Mouse (Mus musculus): ENCODE data around the gene Pjvk. TPM values are rescaled to one million over a fixed set of nuclear protein-coding genes. Genes with fewer than 3 reads are reported as not detected.

Pjvk gene
- polyA plus RNA-seq, 1 experiment from 2014 or later: 0.59 TPM

GRCm38 (mm10) chr2:76631600-76631999 lies 16.7 kb upstream of the Pjvk start:
- no peaks in the 10 kb centered on the region for H3K27me3 ChIP-seq
- no peaks in the 10 kb centered on the region for H3K4me1 ChIP-seq
- no peak overlapping the region for H3K9ac ChIP-seq
- no peak overlapping the region for H3K4me3 ChIP-seq (replicated peaks)
- WGBS: 80% methylated on average over 4 of the region's 4 CpGs
- H3K9me3 ChIP-seq (replicated peaks): no peaks in the 10 kb centered on the region
- H3K27ac ChIP-seq (replicated peaks): no peak overlapping the region
- ATAC-seq (ENCODE audit: insufficient number of reproducible peaks, low FRiP score, low TSS enrichment, low read depth): peak; percentile 54; the same call in 1 of the 2 replicates
- no peak overlapping the region for H3K4me2 ChIP-seq (replicated peaks)
- peaks cover 82% of the 10 kb centered on the region for H3K36me3 ChIP-seq

- H3K36me3 ChIP-seq: peaks cover 65% of the 10 kb centered on the region
- no peak overlapping the region for H3K9ac ChIP-seq
- H3K4me2 ChIP-seq (replicated peaks): no peak overlapping the region
- no peak for ATAC-seq (ENCODE audit: insufficient number of reproducible peaks, low FRiP score, low TSS enrichment, low read depth)
- no peaks in the 10 kb centered on the region for H3K27me3 ChIP-seq
- H3K9me3 ChIP-seq (replicated peaks): no peaks in the 10 kb centered on the region
- WGBS: 96% methylated on average over 2 of the region's 2 CpGs
- no peaks in the 10 kb centered on the region for H3K4me1 ChIP-seq
- no peak overlapping the region for H3K27ac ChIP-seq (replicated peaks)
- no peak overlapping the region for H3K4me3 ChIP-seq (replicated peaks)
Measured at GRCm38 (mm10) chr2:76639637-76640036, 8.6 kb upstream of the Pjvk start.

- no peaks in the 10 kb centered on the region for H3K27me3 ChIP-seq
- no peaks in the 10 kb centered on the region for H3K9me3 ChIP-seq (replicated peaks)
- H3K4me3 ChIP-seq (replicated peaks): no peak overlapping the region
- no peak overlapping the region for H3K9ac ChIP-seq
- no peak overlapping the region for H3K27ac ChIP-seq (replicated peaks)
- H3K36me3 ChIP-seq: peaks cover 34% of the 10 kb centered on the region
- peaks cover 13% of the 10 kb centered on the region for H3K4me1 ChIP-seq
- ATAC-seq (ENCODE audit: insufficient number of reproducible peaks, low FRiP score, low TSS enrichment, low read depth): no peak
- H3K4me2 ChIP-seq (replicated peaks): no peak overlapping the region
Measured at GRCm38 (mm10) chr2:76643801-76644200, 4.5 kb upstream of the Pjvk start.

- H3K4me1 ChIP-seq: peaks cover 15% of the 10 kb centered on the region
- peak overlapping the region; percentile 70 for H3K4me3 ChIP-seq (replicated peaks)
- H3K27me3 ChIP-seq: no peaks in the 10 kb centered on the region
- under 1% methylated on average over 28 of the region's 32 CpGs for WGBS
- H3K36me3 ChIP-seq: peaks cover 6% of the 10 kb centered on the region
- peak overlapping the region; percentile 74 for H3K4me2 ChIP-seq (replicated peaks)
- ATAC-seq (ENCODE audit: insufficient number of reproducible peaks, low FRiP score, low TSS enrichment, low read depth): peak; percentile 45
- peak overlapping the region; percentile 66 for H3K9ac ChIP-seq
- peak overlapping the region; percentile 84 for H3K27ac ChIP-seq (replicated peaks)
- H3K9me3 ChIP-seq (replicated peaks): no peaks in the 10 kb centered on the region
Measured at GRCm38 (mm10) chr2:76647441-76647869, 821 bp upstream of the Pjvk start.

GRCm38 (mm10) chr2:76648666-76649141 lies 428 bp downstream of the Pjvk start:
- H3K27me3 ChIP-seq: no peaks in the 10 kb centered on the region
- 29% methylated on average over 13 of the region's 13 CpGs for WGBS
- peak overlapping the region; percentile 84 for H3K27ac ChIP-seq (replicated peaks)
- peak overlapping the region; percentile 74 for H3K4me2 ChIP-seq (replicated peaks)
- no peaks in the 10 kb centered on the region for H3K9me3 ChIP-seq (replicated peaks)
- H3K4me3 ChIP-seq (replicated peaks): peak overlapping the region; percentile 70
- H3K9ac ChIP-seq: no peak overlapping the region
- H3K4me1 ChIP-seq: peaks cover 15% of the 10 kb centered on the region
- ATAC-seq (ENCODE audit: insufficient number of reproducible peaks, low FRiP score, low TSS enrichment, low read depth): no peak
- H3K36me3 ChIP-seq: no peaks in the 10 kb centered on the region

- Histone ChIP-seq H3K4me2 (replicated peaks) (no peak overlapping the region), H3K4me1 (peaks cover 6% of the 10 kb centered on the region; the same call in 1 of the 2 replicates), H3K9me3 (replicated peaks) (no peaks in the 10 kb centered on the region), H3K27me3 (no peaks in the 10 kb centered on the region), H3K4me3 (replicated peaks) (no peak overlapping the region), H3K27ac (replicated peaks) (no peak overlapping the region), H3K36me3 (no peaks in the 10 kb centered on the region), H3K9ac (no peak overlapping the region)
- ATAC-seq (ENCODE audit: insufficient number of reproducible peaks, low FRiP score, low TSS enrichment, low read depth): no peak
- 94% methylated on average over 4 of the region's 4 CpGs for WGBS
Measured at GRCm38 (mm10) chr2:76653070-76653469, 4.8 kb downstream of the Pjvk start.

GRCm38 (mm10) chr2:76654646-76655045 lies 6.4 kb downstream of the Pjvk start:
- Histone ChIP-seq H3K4me1 (no peaks in the 10 kb centered on the region), H3K27me3 (no peaks in the 10 kb centered on the region), H3K27ac (replicated peaks) (no peak overlapping the region), H3K9me3 (replicated peaks) (no peaks in the 10 kb centered on the region), H3K4me3 (replicated peaks) (no peak overlapping the region), H3K9ac (no peak overlapping the region), H3K36me3 (no peaks in the 10 kb centered on the region), H3K4me2 (replicated peaks) (no peak overlapping the region)
- ATAC-seq (ENCODE audit: insufficient number of reproducible peaks, low FRiP score, low TSS enrichment, low read depth): no peak
- 74% methylated on average over 5 of the region's 5 CpGs for WGBS

GRCm38 (mm10) chr2:76655444-76655843 lies 7.2 kb downstream of the Pjvk start:
- no peak for ATAC-seq (ENCODE audit: insufficient number of reproducible peaks, low FRiP score, low TSS enrichment, low read depth)
- Histone ChIP-seq H3K9me3 (replicated peaks) (no peaks in the 10 kb centered on the region), H3K4me2 (replicated peaks) (no peak overlapping the region), H3K36me3 (no peaks in the 10 kb centered on the region), H3K27me3 (no peaks in the 10 kb centered on the region), H3K4me3 (replicated peaks) (no peak overlapping the region), H3K4me1 (no peaks in the 10 kb centered on the region), H3K9ac (no peak overlapping the region), H3K27ac (replicated peaks) (no peak overlapping the region)
- 78% methylated on average over 3 of the region's 3 CpGs for WGBS

GRCm38 (mm10) chr2:76655982-76656381 lies 7.7 kb downstream of the Pjvk start:
- H3K27me3 ChIP-seq: no peaks in the 10 kb centered on the region
- ATAC-seq (ENCODE audit: insufficient number of reproducible peaks, low FRiP score, low TSS enrichment, low read depth): no peak
- H3K4me3 ChIP-seq (replicated peaks): no peak overlapping the region
- H3K36me3 ChIP-seq: no peaks in the 10 kb centered on the region
- no peak overlapping the region for H3K9ac ChIP-seq
- no peaks in the 10 kb centered on the region for H3K4me1 ChIP-seq
- no peak overlapping the region for H3K27ac ChIP-seq (replicated peaks)
- H3K4me2 ChIP-seq (replicated peaks): no peak overlapping the region
- WGBS: 19% methylated on average over 1 of the region's 1 CpGs
- no peaks in the 10 kb centered on the region for H3K9me3 ChIP-seq (replicated peaks)

- no peak for ATAC-seq (ENCODE audit: insufficient number of reproducible peaks, low FRiP score, low TSS enrichment, low read depth)
- Histone ChIP-seq H3K27me3 (no peaks in the 10 kb centered on the region), H3K9me3 (replicated peaks) (no peaks in the 10 kb centered on the region), H3K4me1 (no peaks in the 10 kb centered on the region), H3K4me2 (replicated peaks) (no peak overlapping the region), H3K9ac (no peak overlapping the region), H3K4me3 (replicated peaks) (no peak overlapping the region), H3K36me3 (peaks cover 11% of the 10 kb centered on the region; the same call in 1 of the 2 replicates), H3K27ac (replicated peaks) (no peak overlapping the region)
- 77% methylated on average over 13 of the region's 13 CpGs for WGBS
Measured at GRCm38 (mm10) chr2:76658551-76658950, 10.3 kb downstream of the Pjvk start.

GRCm38 (mm10) chr2:76659419-76659818 lies 11.1 kb downstream of the Pjvk start:
- Histone ChIP-seq H3K9ac (no peak overlapping the region), H3K4me2 (replicated peaks) (no peak overlapping the region), H3K36me3 (peaks cover 18% of the 10 kb centered on the region), H3K4me1 (no peaks in the 10 kb centered on the region), H3K9me3 (replicated peaks) (no peaks in the 10 kb centered on the region), H3K27me3 (no peaks in the 10 kb centered on the region), H3K4me3 (replicated peaks) (no peak overlapping the region), H3K27ac (replicated peaks) (no peak overlapping the region)
- WGBS: 32% methylated on average over 8 of the region's 8 CpGs
- ATAC-seq (ENCODE audit: insufficient number of reproducible peaks, low FRiP score, low TSS enrichment, low read depth): no peak

- Histone ChIP-seq H3K4me3 (replicated peaks) (no peak overlapping the region), H3K27me3 (no peaks in the 10 kb centered on the region), H3K4me2 (replicated peaks) (no peak overlapping the region), H3K27ac (replicated peaks) (no peak overlapping the region), H3K4me1 (no peaks in the 10 kb centered on the region), H3K9ac (no peak overlapping the region), H3K36me3 (peaks cover 37% of the 10 kb centered on the region), H3K9me3 (replicated peaks) (no peaks in the 10 kb centered on the region)
- 90% methylated on average over 7 of the region's 7 CpGs for WGBS
- no peak for ATAC-seq (ENCODE audit: insufficient number of reproducible peaks, low FRiP score, low TSS enrichment, low read depth)
Measured at GRCm38 (mm10) chr2:76665531-76665930, 17.3 kb downstream of the Pjvk start.
